ENCODE assay signal across 9 mouse cellular contexts in the genomic region with DNA sequence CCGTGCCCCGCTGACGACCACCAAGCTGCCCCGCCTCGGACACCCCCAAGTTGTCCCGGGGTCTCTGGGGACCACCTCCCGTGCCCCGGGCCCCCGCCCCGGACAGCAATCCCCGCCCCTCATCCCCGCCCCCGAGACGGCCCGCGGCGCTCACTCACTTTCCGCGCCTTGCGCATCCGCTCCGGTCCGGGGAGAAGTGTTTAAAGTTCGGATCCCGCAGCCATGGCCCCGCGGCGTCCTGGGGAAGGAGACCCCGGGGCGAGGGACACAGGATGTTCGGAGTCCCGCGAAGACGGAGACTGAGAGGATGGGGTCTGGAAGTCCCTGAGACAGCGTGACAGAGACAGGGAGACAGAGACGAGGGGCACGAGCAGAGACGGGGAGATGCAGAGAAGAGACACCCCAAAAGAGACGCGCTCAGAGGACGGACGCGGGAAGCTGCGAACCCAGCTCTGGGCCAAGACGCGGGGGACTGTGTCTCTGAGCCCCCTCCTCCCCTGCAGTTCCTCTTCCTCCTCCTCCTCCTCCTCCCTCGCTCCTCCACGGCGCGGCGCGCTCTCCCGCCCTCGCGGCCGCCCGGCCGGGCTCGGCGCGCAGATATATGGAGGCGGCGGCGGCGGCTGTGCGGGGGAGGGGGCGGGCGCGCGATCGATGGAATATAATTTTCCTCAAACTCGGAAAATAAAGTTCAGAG. TPM values are rescaled to one million over a fixed set of nuclear protein-coding genes. Genes with fewer than 3 reads are reported as not detected.
A peak's percentile ranks its signal among the peaks of the same experiment; 100 is the strongest.
DNase-seq lines count a peak whose midpoint lies in the region; ATAC-seq and TF ChIP-seq lines count a peak whose summit lies in the region.
"Had no signal": no experiment of that assay in that cellular context is flagged by ENCODE, and none has a peak within 500 bp of the region (broad histone marks: within the 10 kb centered on the region; RNA-seq: fewer than 3 reads in every experiment).

Gene Gm4881 (minus strand): TSS at position 238 of the 694 bp plus-strand sequence.

- no peak for ATAC-seq in heart, embryonic 13.5 days (ENCODE audit: extremely low read depth, insufficient number of reproducible peaks, low FRiP score, low TSS enrichment)
- no peak for ATAC-seq in forebrain, postnatal 0 days
- ATAC-seq in liver, postnatal 0 days: no peak
- no peak for ATAC-seq in cerebellum, adult (ENCODE audit: insufficient number of reproducible peaks, low FRiP score, low TSS enrichment)

- no peak within 1 kb of the TSS for H3K27ac ChIP-seq in heart, embryonic 13.5 days (replicated peaks)
- no peak within 1 kb of the TSS for H3K27ac ChIP-seq in CH12.LX (ENCODE audit: insufficient read depth, low read depth)
- H3K27ac ChIP-seq in forebrain, postnatal 0 days (ENCODE audit: low read depth, low read length): no peak within 1 kb of the TSS
- H3K27ac ChIP-seq in liver, postnatal 0 days (ENCODE audit: low read depth): no peak within 1 kb of the TSS

- peaks cover 100% of the 10 kb centered on the region for H3K27me3 ChIP-seq in heart, embryonic 13.5 days (replicated peaks)
- H3K27me3 ChIP-seq in CH12.LX (replicated peaks): peaks cover 93% of the 10 kb centered on the region
- H3K27me3 ChIP-seq in forebrain, postnatal 0 days (ENCODE audit: insufficient read depth, low read length): peaks cover 79% of the 10 kb centered on the region
- H3K27me3 ChIP-seq in liver, postnatal 0 days (ENCODE audit: insufficient read depth, low read length): peaks cover 85% of the 10 kb centered on the region

- peaks cover 10% of the 10 kb centered on the region for H3K4me1 ChIP-seq in heart, embryonic 13.5 days
- H3K4me1 ChIP-seq in CH12.LX (ENCODE audit: control insufficient read depth in 1 of 2, insufficient read depth in 2 of 2): peaks cover 4 to 5% of the 10 kb centered on the region in 2 experiments; a peak in 3 of 4 replicates
- no peaks in the 10 kb centered on the region for H3K4me1 ChIP-seq in forebrain, postnatal 0 days (ENCODE audit: insufficient read depth)
- H3K4me1 ChIP-seq in liver, postnatal 0 days (ENCODE audit: insufficient read depth): 0 out of 2 replicates have a peak, but pooled peaks cover 3% of the 10 kb centered on the region

- H3K4me2 ChIP-seq in heart, embryonic 13.5 days: peak within 1 kb of the TSS; percentile 73
- peak within 1 kb of the TSS; percentile 64 for H3K4me2 ChIP-seq in CH12.LX (ENCODE audit: insufficient read depth, low read depth, poor library complexity, severe bottlenecking)
- H3K4me2 ChIP-seq in forebrain, postnatal 0 days (ENCODE audit: low read depth): peak within 1 kb of the TSS; percentile 63
- H3K4me2 ChIP-seq in liver, postnatal 0 days (ENCODE audit: low read depth, low read length): peak within 1 kb of the TSS; percentile 49

- no peak for DNase-seq in heart, postnatal 36 days
- DNase-seq in CH12.LX (ENCODE audit: extremely low read depth): no peak
- no peak for DNase-seq in forebrain, postnatal 0 days
- no peak for DNase-seq in liver, postnatal 0 days
- no peak for DNase-seq in urinary bladder, postnatal 14 days (ENCODE audit: low spot score)
- DNase-seq in urinary bladder, adult 18-20 months (ENCODE audit: low spot score in 2 of 2): no peak

- in situ Hi-C loops in CH12.LX (cut with MboI; ENCODE audit: low pct_ligation_motif_present, low pct_unique_long_range_greater_than_20kb, low sequenced_read_pairs): no loop called here

- intact Hi-C loops in heart, postnatal 36 days (cut with DNase I): no loop called here

- no peaks in the 10 kb centered on the region for H3K9me3 ChIP-seq in heart, embryonic 13.5 days
- peaks cover 4% of the 10 kb centered on the region for H3K9me3 ChIP-seq in CH12.LX (replicated peaks; ENCODE audit: low read length)
- no peaks in the 10 kb centered on the region for H3K9me3 ChIP-seq in forebrain, postnatal 0 days (ENCODE audit: low read length)
- H3K9me3 ChIP-seq in liver, postnatal 0 days (ENCODE audit: low read length): no peaks in the 10 kb centered on the region

- H3K36me3 ChIP-seq in heart, embryonic 13.5 days: no peaks in the 10 kb centered on the region
- no peaks in the 10 kb centered on the region for H3K36me3 ChIP-seq in CH12.LX (replicated peaks in 1 of 2; ENCODE audit: control insufficient read depth in 1 of 2, insufficient read depth in 1 of 2, low read length in 1 of 2)
- H3K36me3 ChIP-seq in forebrain, postnatal 0 days (ENCODE audit: insufficient read depth): no peaks in the 10 kb centered on the region
- no peaks in the 10 kb centered on the region for H3K36me3 ChIP-seq in liver, postnatal 0 days (replicated peaks; ENCODE audit: insufficient read depth, low read length)

- TF ChIP-seq POLR2A in CH12.LX (IDR thresholded peaks at IDR 0.05; ENCODE audit: low read depth, low read length): no peak

- H3K79me2 ChIP-seq in CH12.LX (replicated peaks; ENCODE audit: control insufficient read depth, extremely low read depth, insufficient read depth, poor library complexity, severe bottlenecking): no peaks in the 10 kb centered on the region

- peak within 1 kb of the TSS; percentile 58 for H3K9ac ChIP-seq in heart, embryonic 13.5 days
- peak within 1 kb of the TSS; percentile 30; the same call in 1 of the 2 replicates for H3K9ac ChIP-seq in CH12.LX (ENCODE audit: insufficient read depth, low read depth)
- H3K9ac ChIP-seq in forebrain, postnatal 0 days: no peak within 1 kb of the TSS
- H3K9ac ChIP-seq in liver, postnatal 0 days (replicated peaks): no peak within 1 kb of the TSS

- WGBS in heart, embryonic 13.5 days: under 1% methylated on average over 62 of the region's 72 CpGs
- 4% methylated on average over 68 of the region's 72 CpGs for WGBS in forebrain, postnatal 0 days
- 1% methylated on average over 71 of the region's 72 CpGs for WGBS in liver, postnatal 0 days (ENCODE audit: insufficient replicate concordance)

- peak within 1 kb of the TSS; percentile 51 for H3K4me3 ChIP-seq in heart, embryonic 13.5 days
- peak within 1 kb of the TSS in 1 of 3 experiments; percentile 52 for H3K4me3 ChIP-seq in CH12.LX (replicated peaks in 1 of 3; ENCODE audit: low read depth in 2 of 3, low read length in 2 of 3, poor library complexity in 1 of 3)
- peak within 1 kb of the TSS; percentile 37 for H3K4me3 ChIP-seq in forebrain, postnatal 0 days (ENCODE audit: low read depth, low read length)
- H3K4me3 ChIP-seq in liver, postnatal 0 days (ENCODE audit: low read depth, low read length): peak within 1 kb of the TSS; percentile 5; the same call in 1 of the 2 replicates

- no peak for TF ChIP-seq CTCF in CH12.LX (conservative IDR thresholded peaks at IDR 0.05 in 1 of 2, IDR thresholded peaks at IDR 0.05 in 1 of 2; ENCODE audit: low read depth in 2 of 2, low read length in 2 of 2)
- TF ChIP-seq CTCF in forebrain, postnatal 0 days (IDR thresholded peaks at IDR 0.05; ENCODE audit: low read depth): no peak
- TF ChIP-seq CTCF in liver, postnatal 0 days (IDR thresholded peaks at IDR 0.05; ENCODE audit: low read depth): no peak

- dilution Hi-C loops in CH12.LX (cut with MboI; ENCODE audit: extremely low pct_ligation_motif_present, extremely low pct_unique_long_range_greater_than_20kb, low sequenced_read_pairs): no loop called here

- TF ChIP-seq RAD21 in CH12.LX (IDR thresholded peaks at IDR 0.05; ENCODE audit: low read depth, low read length): no peak

- no peak for TF ChIP-seq EP300 in CH12.LX (IDR thresholded peaks at IDR 0.05; ENCODE audit: low read length)
- TF ChIP-seq EP300 in liver, postnatal 0 days (IDR thresholded peaks at IDR 0.05; ENCODE audit: low read depth): no peak

TF ChIP-seq in CH12.LX, 34 proteins besides CTCF, POLR2A, EP300 and RAD21:
- TF ChIP-seq JUN (IDR thresholded peaks at IDR 0.05; ENCODE audit: insufficient read depth, low read depth, low read length): no peak
- TF ChIP-seq NRF1 (IDR thresholded peaks at IDR 0.05; ENCODE audit: low read depth, low read length): 0 out of 2 replicates have a peak, but pooled peaks have one; percentile 19

RNA-seq across cellular contexts. Expression of gene Gm4881, which starts in this region (rescaled TPM):
- polyA plus RNA-seq in heart, embryonic 13.5 days (2015; fragmentation: Nextera tagmentation; extraction: Ambion mirVana): not detected in 2 replicates
- not detected for total RNA-seq in heart, postnatal 36 days (2021)
- total RNA-seq in CH12.LX (2012; rRNA removed): not detected in 2 replicates
- not detected in 2 replicates for total RNA-seq in CH12.LX (2014; rRNA removed)
- not detected in 2 replicates for polyA plus RNA-seq in CH12.LX (2012; ENCODE audit: insufficient read length, low read depth)
- 0.54 and 2.1 TPM in 2 replicates for total RNA-seq in forebrain, postnatal 0 days (2014; rRNA removed)
- 0.33 and 0.97 TPM in 2 replicates for polyA plus RNA-seq in forebrain, postnatal 0 days (2015; fragmentation: Nextera tagmentation; extraction: Ambion mirVana)
- not detected in 2 replicates for polyA plus RNA-seq in liver, postnatal 0 days (2015; fragmentation: Nextera tagmentation; extraction: Ambion mirVana)
- polyA plus RNA-seq: cortical plate, adult 2 months had no signal

Comparison
In these comparisons a context has a peak if more than half of its experiments do, and no peak if none do; other contexts are left out.
1. H3K9ac ChIP-seq: peak in heart, embryonic 13.5 days (single experiment) and CH12.LX (single experiment); none in forebrain, postnatal 0 days (single experiment) and liver, postnatal 0 days (single experiment).
2. Peak in every context shown above with its lines, with median percentiles within 50 percentile points of each other: H3K4me2 ChIP-seq.